9 mouse cellular contexts compared by ENCODE assay signal in genomic region chr3:40391631-40392030, GRCm38 (mm10).
DNase-seq lines count a peak whose midpoint lies in the region; ATAC-seq lines count a peak whose summit lies in the region.
"Had no signal": no experiment of that assay in that cellular context is flagged by ENCODE, and none has a peak within 500 bp of the region (broad histone marks: within the 10 kb centered on the region; RNA-seq: fewer than 3 reads in every experiment).

No protein-coding gene starts in this region.

- no peak overlapping the region for H3K27ac ChIP-seq in kidney, embryonic 16.5 days (ENCODE audit: low read length)
- H3K27ac ChIP-seq in midbrain, embryonic 13.5 days = no peak overlapping the region
- H3K27ac ChIP-seq: liver, embryonic 15.5 days had no signal

- H3K36me3 ChIP-seq in kidney, embryonic 16.5 days (ENCODE audit: insufficient read depth, low read length) = no peaks in the 10 kb centered on the region
- no peaks in the 10 kb centered on the region for H3K36me3 ChIP-seq in midbrain, embryonic 13.5 days
- H3K36me3 ChIP-seq: liver, embryonic 15.5 days had no signal

- no peak overlapping the region for H3K9ac ChIP-seq in kidney, embryonic 16.5 days (replicated peaks; ENCODE audit: low read length)
- H3K9ac ChIP-seq in midbrain, embryonic 13.5 days (replicated peaks) = no peak overlapping the region
- H3K9ac ChIP-seq: liver, embryonic 15.5 days had no signal

- no peaks in the 10 kb centered on the region for H3K27me3 ChIP-seq in kidney, embryonic 16.5 days (ENCODE audit: insufficient read depth, low read length)
- H3K27me3 ChIP-seq in midbrain, embryonic 13.5 days = no peaks in the 10 kb centered on the region
- H3K27me3 ChIP-seq: liver, embryonic 15.5 days had no signal

- no peaks in the 10 kb centered on the region for H3K4me1 ChIP-seq in kidney, embryonic 16.5 days (ENCODE audit: insufficient read depth, low read length)
- no peaks in the 10 kb centered on the region for H3K4me1 ChIP-seq in midbrain, embryonic 13.5 days (replicated peaks)
- H3K4me1 ChIP-seq: liver, embryonic 15.5 days had no signal

- H3K9me3 ChIP-seq in kidney, embryonic 16.5 days (ENCODE audit: low read length) = no peaks in the 10 kb centered on the region
- no peaks in the 10 kb centered on the region for H3K9me3 ChIP-seq in midbrain, embryonic 13.5 days
- H3K9me3 ChIP-seq: liver, embryonic 15.5 days had no signal

- DNase-seq in kidney, adult 11 months = peak; percentile 18
- peak; percentile 29 for DNase-seq in MEL-GATA-1-ER (ENCODE audit: extremely low read depth, low read depth)
- peak; percentile 69 to 71 for DNase-seq in cerebellum, postnatal 14 days
- DNase-seq in layer of hippocampus, postnatal 14 days (ENCODE audit: low spot score in 2 of 2) = peak; percentile 24 to 53
- DNase-seq in T-cell, adult 2 months (ENCODE audit: low spot score) = no peak

- 45% methylated on average over 6 of the region's 6 CpGs for WGBS in kidney, embryonic 16.5 days
- WGBS in midbrain, embryonic 13.5 days = 37% methylated on average over 6 of the region's 6 CpGs

- H3K4me2 ChIP-seq in kidney, embryonic 16.5 days (replicated peaks; ENCODE audit: low read depth, low read length) = no peak overlapping the region
- no peak overlapping the region for H3K4me2 ChIP-seq in midbrain, embryonic 13.5 days (replicated peaks)
- H3K4me2 ChIP-seq: liver, embryonic 15.5 days had no signal

- H3K4me3 ChIP-seq in kidney, embryonic 16.5 days (ENCODE audit: low read length) = no peak overlapping the region
- H3K4me3 ChIP-seq in midbrain, embryonic 13.5 days (replicated peaks) = no peak overlapping the region
- H3K4me3 ChIP-seq: liver, embryonic 15.5 days had no signal

- ATAC-seq in kidney, embryonic 16.5 days (ENCODE audit: low FRiP score, low TSS enrichment) = no peak
- ATAC-seq in granulocyte monocyte progenitor cell, adult 5-6 weeks (replicated peaks; ENCODE audit: poor library complexity, severe bottlenecking) = peak; percentile 88
- ATAC-seq in midbrain, embryonic 13.5 days = peak; percentile 34; the same call in 1 of the 2 replicates
